In genomic region chr2:18807961-18808360, GRCm38 (mm10) we compare ENCODE assay signal across 24 mouse cellular contexts.
DNase-seq lines count a peak whose midpoint lies in the region; ATAC-seq lines count a peak whose summit lies in the region.
"Had no signal": no experiment of that assay in that cellular context is flagged by ENCODE, and none has a peak within 500 bp of the region (broad histone marks: within the 10 kb centered on the region; RNA-seq: fewer than 3 reads in every experiment).

No protein-coding gene starts in this region.

- no peak overlapping the region for H3K9ac ChIP-seq in liver, embryonic 11.5 days (ENCODE audit: low read depth, low read length)
- no peak overlapping the region for H3K9ac ChIP-seq in liver, embryonic 12.5 days
- no peak overlapping the region for H3K9ac ChIP-seq in midbrain, embryonic 11.5 days (ENCODE audit: low read length)
- H3K9ac ChIP-seq in midbrain, embryonic 13.5 days (replicated peaks) = no peak overlapping the region
- H3K9ac ChIP-seq: embryonic facial prominence, embryonic 13.5 days; forebrain, embryonic 15.5 days; heart, embryonic 13.5 days; hindbrain, embryonic 13.5 days had no signal

- DNase-seq in heart, adult 11 months = peak; percentile 63
- DNase-seq in heart, postnatal 4 days = no peak
- peak; percentile 23 for DNase-seq in liver, embryonic 11.5 days (ENCODE audit: low spot score)
- peak; percentile 61 for DNase-seq in midbrain, embryonic 11.5 days (ENCODE audit: low spot score, missing footprints)
- no peak for DNase-seq in heart, postnatal 10 days
- no peak for DNase-seq in kidney, adult 9 months
- DNase-seq: adrenal gland, adult 2 months; adrenal gland, postnatal 14 days; cerebellum, adult 11 months; cerebellum, adult 2 months; cerebellum, adult 9-11 months; cerebellum, postnatal 25 days; gastrocnemius, postnatal 25 days; heart, adult 2 months had no signal

- H3K27ac ChIP-seq in liver, embryonic 11.5 days (ENCODE audit: low read depth, low read length) = no peak overlapping the region
- H3K27ac ChIP-seq in liver, embryonic 12.5 days = no peak overlapping the region
- H3K27ac ChIP-seq in midbrain, embryonic 11.5 days (ENCODE audit: low read depth, low read length) = no peak overlapping the region
- H3K27ac ChIP-seq in midbrain, embryonic 13.5 days = no peak overlapping the region
- H3K27ac ChIP-seq: embryonic facial prominence, embryonic 13.5 days; forebrain, embryonic 15.5 days; heart, adult 2 months; heart, embryonic 10.5 days; heart, embryonic 13.5 days; hindbrain, embryonic 10.5 days; hindbrain, embryonic 13.5 days had no signal

- H3K4me3 ChIP-seq in liver, embryonic 11.5 days (ENCODE audit: low read depth, low read length) = no peak overlapping the region
- no peak overlapping the region for H3K4me3 ChIP-seq in liver, embryonic 12.5 days
- H3K4me3 ChIP-seq in midbrain, embryonic 11.5 days (ENCODE audit: low read depth, low read length) = no peak overlapping the region
- H3K4me3 ChIP-seq in midbrain, embryonic 13.5 days (replicated peaks) = no peak overlapping the region
- H3K4me3 ChIP-seq: embryonic facial prominence, embryonic 13.5 days; forebrain, embryonic 15.5 days; heart, adult 2 months; heart, embryonic 10.5 days; heart, embryonic 13.5 days; hindbrain, embryonic 10.5 days; hindbrain, embryonic 13.5 days had no signal

- H3K36me3 ChIP-seq in liver, embryonic 11.5 days (ENCODE audit: control insufficient read depth, insufficient read depth, low read length) = no peaks in the 10 kb centered on the region
- no peaks in the 10 kb centered on the region for H3K36me3 ChIP-seq in liver, embryonic 12.5 days
- no peaks in the 10 kb centered on the region for H3K36me3 ChIP-seq in midbrain, embryonic 11.5 days (ENCODE audit: control insufficient read depth, insufficient read depth, low read length)
- no peaks in the 10 kb centered on the region for H3K36me3 ChIP-seq in midbrain, embryonic 13.5 days
- H3K36me3 ChIP-seq: embryonic facial prominence, embryonic 13.5 days; forebrain, embryonic 15.5 days; heart, embryonic 10.5 days; heart, embryonic 13.5 days; hindbrain, embryonic 10.5 days; hindbrain, embryonic 13.5 days had no signal

- 81% methylated on average over 2 of the region's 2 CpGs for WGBS in liver, embryonic 11.5 days
- WGBS in liver, embryonic 12.5 days (ENCODE audit: insufficient replicate concordance) = 76% methylated on average over 2 of the region's 2 CpGs
- WGBS in midbrain, embryonic 11.5 days = 84% methylated on average over 2 of the region's 2 CpGs
- WGBS in midbrain, embryonic 13.5 days = 86% methylated on average over 2 of the region's 2 CpGs

- no peak for ATAC-seq in liver, embryonic 11.5 days (replicated peaks; ENCODE audit: low FRiP score)
- ATAC-seq in liver, embryonic 12.5 days = no peak
- no peak for ATAC-seq in midbrain, embryonic 11.5 days (ENCODE audit: low FRiP score)
- no peak for ATAC-seq in midbrain, embryonic 13.5 days
- ATAC-seq: CD4-positive, CD25-positive, alpha-beta regulatory T cell, adult 4 months; forebrain, embryonic 15.5 days; hindbrain, embryonic 16.5 days had no signal

- H3K9me3 ChIP-seq in liver, embryonic 11.5 days (ENCODE audit: control insufficient read depth, low read length) = no peaks in the 10 kb centered on the region
- no peaks in the 10 kb centered on the region for H3K9me3 ChIP-seq in liver, embryonic 12.5 days (replicated peaks)
- H3K9me3 ChIP-seq in midbrain, embryonic 11.5 days (ENCODE audit: control insufficient read depth, low read length) = no peaks in the 10 kb centered on the region
- H3K9me3 ChIP-seq in midbrain, embryonic 13.5 days = no peaks in the 10 kb centered on the region
- H3K9me3 ChIP-seq: embryonic facial prominence, embryonic 13.5 days; forebrain, embryonic 15.5 days; heart, embryonic 10.5 days; heart, embryonic 13.5 days; hindbrain, embryonic 10.5 days; hindbrain, embryonic 13.5 days had no signal

- H3K4me1 ChIP-seq in liver, embryonic 11.5 days (replicated peaks; ENCODE audit: control insufficient read depth, insufficient read depth, low read length) = no peaks in the 10 kb centered on the region
- no peaks in the 10 kb centered on the region for H3K4me1 ChIP-seq in liver, embryonic 12.5 days
- no peaks in the 10 kb centered on the region for H3K4me1 ChIP-seq in midbrain, embryonic 11.5 days (ENCODE audit: control insufficient read depth, insufficient read depth, low read length)
- H3K4me1 ChIP-seq in midbrain, embryonic 13.5 days (replicated peaks) = no peaks in the 10 kb centered on the region
- H3K4me1 ChIP-seq: forebrain, embryonic 15.5 days; heart, embryonic 10.5 days; heart, embryonic 13.5 days; hindbrain, embryonic 13.5 days had no signal

- intact Hi-C loops in heart, postnatal 10 days (cut with DNase I) = no loop called here

- no peak overlapping the region for H3K4me2 ChIP-seq in liver, embryonic 11.5 days
- no peak overlapping the region for H3K4me2 ChIP-seq in liver, embryonic 12.5 days
- no peak overlapping the region for H3K4me2 ChIP-seq in midbrain, embryonic 11.5 days
- no peak overlapping the region for H3K4me2 ChIP-seq in midbrain, embryonic 13.5 days (replicated peaks)
- H3K4me2 ChIP-seq: embryonic facial prominence, embryonic 13.5 days; forebrain, embryonic 15.5 days; heart, embryonic 13.5 days; hindbrain, embryonic 13.5 days had no signal

- H3K27me3 ChIP-seq in liver, embryonic 11.5 days (replicated peaks; ENCODE audit: control insufficient read depth, insufficient read depth, low read length) = peaks cover 4% of the 10 kb centered on the region
- H3K27me3 ChIP-seq in liver, embryonic 12.5 days (replicated peaks) = peaks cover 17% of the 10 kb centered on the region
- no peaks in the 10 kb centered on the region; the same call in 1 of the 2 replicates for H3K27me3 ChIP-seq in midbrain, embryonic 11.5 days (ENCODE audit: control insufficient read depth, insufficient read depth, low read length)
- H3K27me3 ChIP-seq in midbrain, embryonic 13.5 days = 0 out of 2 replicates have a peak, but pooled peaks cover 3% of the 10 kb centered on the region

Comparison
In these comparisons a context has a peak if more than half of its experiments do, and no peak if none do; other contexts are left out.
1. DNase-seq: peak in heart, adult 11 months (single experiment), liver, embryonic 11.5 days (single experiment) and midbrain, embryonic 11.5 days (single experiment); none in heart, postnatal 4 days (single experiment), heart, postnatal 10 days (0 of 2) and kidney, adult 9 months (single experiment).